Mouse (Mus musculus): ENCODE data around the gene Nrcam. TPM values are rescaled to one million over a fixed set of nuclear protein-coding genes. Genes with fewer than 3 reads are reported as not detected.

Nrcam gene
- polyA plus RNA-seq, 1 experiment from 2014 or later = 139 TPM

DNA sequence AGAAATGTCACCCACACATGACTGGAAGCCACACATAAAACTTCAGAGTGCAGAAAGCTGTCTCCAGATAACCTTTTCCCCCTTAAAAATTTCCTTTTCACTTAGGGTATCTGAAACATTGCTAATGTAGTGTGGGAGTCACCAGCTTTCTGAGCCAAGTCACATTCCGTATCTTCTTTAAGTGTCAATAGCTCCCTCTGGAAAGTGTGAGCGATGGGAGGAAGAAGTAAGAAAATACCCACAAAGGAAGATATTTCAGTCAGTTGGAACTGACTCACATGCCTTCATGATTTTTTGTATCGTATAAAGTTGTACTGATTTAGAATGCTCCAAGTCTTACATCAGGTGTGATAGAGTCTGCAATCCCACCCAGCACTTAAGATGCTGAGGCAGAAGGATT is 245.5 kb downstream of the Nrcam start:
- H3K27ac ChIP-seq (ENCODE audit: low read length) = no peak overlapping the region
- H3K9ac ChIP-seq (replicated peaks; ENCODE audit: low read depth, low read length) = no peak overlapping the region
- H3K4me3 ChIP-seq (replicated peaks; ENCODE audit: low read length) = no peak overlapping the region
- peaks cover 2% of the 10 kb centered on the region; the same call in 1 of the 2 replicates for H3K36me3 ChIP-seq (ENCODE audit: control insufficient read depth, insufficient read depth)
- no peaks in the 10 kb centered on the region for H3K9me3 ChIP-seq (ENCODE audit: control insufficient read depth, low read length)
- ATAC-seq = no peak
- WGBS = 96% methylated on average over 3 of the region's 3 CpGs
- H3K27me3 ChIP-seq (replicated peaks; ENCODE audit: control insufficient read depth, insufficient read depth, low read length) = no peaks in the 10 kb centered on the region
- no peak overlapping the region for H3K4me2 ChIP-seq (ENCODE audit: low read length)
- H3K4me1 ChIP-seq (replicated peaks; ENCODE audit: control insufficient read depth, insufficient read depth, low read length) = no peaks in the 10 kb centered on the region

DNA sequence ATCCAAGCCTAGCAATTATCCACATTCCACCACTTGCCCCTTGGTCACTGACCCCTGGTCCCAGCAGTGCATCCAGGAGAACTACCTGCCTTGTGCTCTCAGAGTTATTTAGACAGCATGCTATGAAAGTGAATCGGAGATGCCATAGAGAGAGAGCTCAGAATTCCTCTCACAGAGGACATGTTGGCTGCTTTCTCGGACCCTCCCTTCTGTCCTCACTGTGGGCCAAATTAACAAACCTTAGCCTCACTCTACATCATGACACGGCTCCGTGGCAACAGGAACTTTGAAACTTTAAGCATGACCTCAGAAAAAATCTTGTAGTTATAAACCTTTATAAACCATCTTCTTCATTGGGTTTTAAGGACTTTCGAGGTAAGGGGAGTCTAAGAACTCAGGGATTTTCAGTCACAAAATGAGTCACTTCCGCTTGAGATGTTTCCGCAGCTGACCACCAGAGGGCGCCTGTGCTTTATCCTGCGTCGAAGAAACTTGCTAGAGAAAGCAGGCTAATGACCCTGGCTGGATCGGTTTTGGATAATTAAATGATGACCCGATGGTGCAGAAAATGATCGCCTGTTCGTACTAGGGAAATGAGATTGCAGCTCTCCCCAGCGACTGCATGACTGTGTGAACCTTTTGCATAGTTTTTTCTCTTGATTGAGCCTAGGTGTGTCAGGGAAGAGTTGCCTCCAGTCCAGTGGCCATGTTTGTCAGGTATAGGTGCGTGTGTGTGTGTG is 272.9 kb downstream of the Nrcam start:
- ATAC-seq = peak; percentile 34
- 28% methylated on average over 16 of the region's 16 CpGs for WGBS
- H3K9me3 ChIP-seq (ENCODE audit: control insufficient read depth, low read length) = no peaks in the 10 kb centered on the region
- H3K27ac ChIP-seq (ENCODE audit: low read length) = no peak overlapping the region
- H3K4me3 ChIP-seq (replicated peaks; ENCODE audit: low read length) = no peak overlapping the region
- no peaks in the 10 kb centered on the region for H3K4me1 ChIP-seq (replicated peaks; ENCODE audit: control insufficient read depth, insufficient read depth, low read length)
- no peaks in the 10 kb centered on the region for H3K27me3 ChIP-seq (replicated peaks; ENCODE audit: control insufficient read depth, insufficient read depth, low read length)
- no peaks in the 10 kb centered on the region; the same call in 1 of the 2 replicates for H3K36me3 ChIP-seq (ENCODE audit: control insufficient read depth, insufficient read depth)
- no peak overlapping the region for H3K9ac ChIP-seq (replicated peaks; ENCODE audit: low read depth, low read length)
- H3K4me2 ChIP-seq (ENCODE audit: low read length) = no peak overlapping the region

DNA sequence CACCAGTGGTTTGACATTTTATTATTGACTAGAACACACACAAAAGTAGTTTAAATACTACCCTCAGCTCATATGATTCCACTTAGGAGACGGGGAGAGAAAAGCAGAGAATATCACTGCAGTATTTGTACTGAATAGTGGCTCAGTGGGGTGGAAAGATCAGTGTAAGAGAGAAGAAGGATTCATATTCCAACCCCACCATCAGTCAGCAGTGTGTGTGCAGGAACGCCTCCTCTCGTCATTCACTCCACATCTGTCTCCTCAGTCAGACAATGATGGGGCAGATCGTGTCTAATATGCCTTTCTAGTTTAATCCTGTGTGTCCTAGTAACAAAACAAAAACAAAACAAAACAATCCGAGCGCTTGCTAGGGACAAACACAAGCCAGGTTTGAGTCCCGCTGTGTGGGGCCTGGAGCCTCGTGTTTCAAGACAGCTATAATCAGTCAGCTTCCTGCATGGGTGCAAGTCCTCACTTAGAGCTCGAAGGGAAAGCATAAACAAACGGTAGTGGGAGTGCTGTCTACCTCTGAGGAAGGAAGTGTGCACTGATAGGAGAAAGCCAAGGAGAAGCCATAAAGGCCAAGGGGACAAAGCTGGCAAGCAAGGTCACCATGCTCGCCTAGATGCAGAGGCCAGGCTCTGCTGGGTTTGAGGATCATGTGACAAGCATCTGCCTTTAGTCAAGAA is 273.7 kb downstream of the Nrcam start:
- 65% methylated on average over 11 of the region's 11 CpGs for WGBS
- H3K27ac ChIP-seq (ENCODE audit: low read length) = no peak overlapping the region

DNA sequence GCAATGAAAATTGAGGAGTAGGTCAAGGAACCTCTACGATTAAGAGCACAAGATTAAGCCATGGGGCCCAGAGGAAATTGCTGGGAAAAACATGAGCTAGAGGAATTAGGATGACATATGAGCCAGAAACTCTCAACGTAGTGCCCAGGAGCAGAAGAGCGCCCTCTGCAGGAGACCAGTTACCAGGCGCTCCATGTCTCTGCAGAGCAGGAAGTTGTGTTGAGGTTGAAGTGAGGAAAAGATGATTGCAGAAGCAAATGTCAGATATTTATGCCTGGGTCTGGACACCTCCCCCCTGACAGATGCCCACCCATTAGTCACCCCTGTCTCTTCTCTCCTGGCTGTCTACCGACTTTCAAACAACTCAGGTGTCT is 274.3 kb downstream of the Nrcam start:
- H3K9ac ChIP-seq (replicated peaks; ENCODE audit: low read depth, low read length) = no peak overlapping the region
- 94% methylated on average over 5 of the region's 5 CpGs for WGBS
- no peak overlapping the region for H3K4me2 ChIP-seq (ENCODE audit: low read length)
- no peaks in the 10 kb centered on the region for H3K27me3 ChIP-seq (replicated peaks; ENCODE audit: control insufficient read depth, insufficient read depth, low read length)
- H3K27ac ChIP-seq (ENCODE audit: low read length) = no peak overlapping the region
- H3K4me3 ChIP-seq (replicated peaks; ENCODE audit: low read length) = no peak overlapping the region
- H3K4me1 ChIP-seq (replicated peaks; ENCODE audit: control insufficient read depth, insufficient read depth, low read length) = no peaks in the 10 kb centered on the region
- no peak for ATAC-seq
- no peaks in the 10 kb centered on the region for H3K9me3 ChIP-seq (ENCODE audit: control insufficient read depth, low read length)
- no peaks in the 10 kb centered on the region; the same call in 1 of the 2 replicates for H3K36me3 ChIP-seq (ENCODE audit: control insufficient read depth, insufficient read depth)

More for the DNA sequence above, 273.7 kb downstream of the Nrcam start:
- H3K9ac ChIP-seq (replicated peaks; ENCODE audit: low read depth, low read length) = no peak overlapping the region
- ATAC-seq = peak; percentile 12; the same call in 1 of the 2 replicates
- H3K4me1 ChIP-seq (replicated peaks; ENCODE audit: control insufficient read depth, insufficient read depth, low read length) = no peaks in the 10 kb centered on the region
- no peaks in the 10 kb centered on the region for H3K9me3 ChIP-seq (ENCODE audit: control insufficient read depth, low read length)
- H3K27me3 ChIP-seq (replicated peaks; ENCODE audit: control insufficient read depth, insufficient read depth, low read length) = no peaks in the 10 kb centered on the region
- H3K36me3 ChIP-seq (ENCODE audit: control insufficient read depth, insufficient read depth) = no peaks in the 10 kb centered on the region; the same call in 1 of the 2 replicates
- no peak overlapping the region for H3K4me2 ChIP-seq (ENCODE audit: low read length)
- H3K4me3 ChIP-seq (replicated peaks; ENCODE audit: low read length) = no peak overlapping the region

DNA sequence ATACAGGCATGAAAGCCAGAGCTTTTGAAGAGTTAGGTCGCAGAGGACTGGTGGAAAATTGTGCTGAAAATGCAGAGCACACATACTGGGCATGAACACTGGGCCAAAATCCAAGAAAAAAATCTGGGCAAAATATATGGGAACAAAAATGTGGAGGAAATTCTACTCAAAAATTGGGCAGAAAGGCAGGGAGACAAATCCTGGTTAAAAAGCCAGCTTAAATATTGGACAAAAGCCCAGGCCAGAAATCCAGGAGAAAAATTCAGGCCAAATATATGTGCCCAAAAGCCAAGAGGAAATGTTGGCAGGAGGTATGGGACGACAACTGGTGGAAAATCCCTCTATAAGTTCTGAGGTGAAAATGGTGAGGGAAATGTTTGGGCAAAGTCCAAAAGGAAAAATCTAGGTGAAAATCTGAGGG is 288.3 kb downstream of the Nrcam start:
- WGBS = 45% methylated on average over 2 of the region's 2 CpGs
- Histone ChIP-seq H3K9ac (replicated peaks; ENCODE audit: low read depth, low read length) (no peak overlapping the region), H3K27me3 (replicated peaks; ENCODE audit: control insufficient read depth, insufficient read depth, low read length) (no peaks in the 10 kb centered on the region), H3K4me3 (replicated peaks; ENCODE audit: low read length) (no peak overlapping the region), H3K27ac (ENCODE audit: low read length) (no peak overlapping the region), H3K4me1 (replicated peaks; ENCODE audit: control insufficient read depth, insufficient read depth, low read length) (peaks cover 7% of the 10 kb centered on the region; the same call in 1 of the 2 replicates), H3K36me3 (ENCODE audit: control insufficient read depth, insufficient read depth) (no peaks in the 10 kb centered on the region), H3K4me2 (ENCODE audit: low read length) (no peak overlapping the region), H3K9me3 (ENCODE audit: control insufficient read depth, low read length) (no peaks in the 10 kb centered on the region)
- ATAC-seq = peak; percentile 91

DNA sequence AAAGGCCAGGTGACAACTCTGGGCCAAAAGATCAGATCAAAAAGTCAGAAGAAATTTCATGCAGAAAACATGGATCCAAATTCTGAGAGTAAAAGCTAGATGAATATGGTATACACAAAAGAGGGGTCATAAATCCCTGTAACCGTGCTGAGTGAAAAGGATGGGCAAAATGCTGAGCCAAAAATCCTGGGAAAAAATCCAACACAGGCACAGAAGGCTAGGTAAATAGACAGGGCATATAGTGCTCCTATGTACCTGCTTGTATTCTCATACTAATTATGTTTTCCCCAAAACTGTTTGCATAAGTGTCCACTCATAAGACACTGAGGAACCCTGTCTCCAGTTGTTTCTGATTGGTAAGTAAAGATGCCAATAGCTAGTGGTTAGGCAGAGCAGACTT is 288.8 kb downstream of the Nrcam start:
- H3K4me1 ChIP-seq (replicated peaks; ENCODE audit: control insufficient read depth, insufficient read depth, low read length) = peaks cover 7% of the 10 kb centered on the region; the same call in 1 of the 2 replicates
- H3K9ac ChIP-seq (replicated peaks; ENCODE audit: low read depth, low read length) = no peak overlapping the region
- H3K4me3 ChIP-seq (replicated peaks; ENCODE audit: low read length) = no peak overlapping the region
- no peak overlapping the region for H3K27ac ChIP-seq (ENCODE audit: low read length)
- H3K9me3 ChIP-seq (ENCODE audit: control insufficient read depth, low read length) = no peaks in the 10 kb centered on the region
- H3K27me3 ChIP-seq (replicated peaks; ENCODE audit: control insufficient read depth, insufficient read depth, low read length) = no peaks in the 10 kb centered on the region
- H3K36me3 ChIP-seq (ENCODE audit: control insufficient read depth, insufficient read depth) = no peaks in the 10 kb centered on the region
- H3K4me2 ChIP-seq (ENCODE audit: low read length) = no peak overlapping the region
- ATAC-seq = 0 out of 2 replicates have a peak, but pooled peaks have one; percentile 10
- 68% methylated on average over 1 of the region's 1 CpGs for WGBS

DNA sequence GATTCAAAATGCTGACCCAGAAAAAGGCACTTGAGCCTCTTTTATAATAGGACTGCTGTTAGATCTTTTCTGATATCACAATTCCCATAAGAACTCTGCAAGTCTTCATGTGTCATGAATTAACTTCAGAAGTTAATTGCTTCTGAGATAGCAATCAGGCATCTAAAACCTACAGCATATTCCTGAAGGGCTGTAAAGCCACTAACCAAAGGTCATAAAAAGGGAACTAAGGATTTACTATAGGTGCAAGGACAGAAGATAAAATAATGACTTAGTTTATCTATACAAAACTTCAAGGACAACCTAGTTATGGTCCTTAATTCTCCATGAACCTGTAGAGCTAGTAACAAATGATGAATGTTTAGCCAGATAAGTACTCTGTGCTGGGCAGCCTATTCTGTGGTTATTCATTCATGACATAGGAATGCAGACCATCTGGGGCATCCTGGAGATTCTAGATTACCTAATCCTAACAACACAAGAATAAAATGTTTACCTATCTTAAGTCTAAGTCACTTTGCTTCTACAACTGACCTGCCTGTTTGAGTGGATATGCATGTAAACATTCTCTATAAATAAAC is 310.7 kb downstream of the Nrcam start:
- no peak overlapping the region for H3K9ac ChIP-seq (replicated peaks; ENCODE audit: low read depth, low read length)
- no peaks in the 10 kb centered on the region for H3K4me1 ChIP-seq (replicated peaks; ENCODE audit: control insufficient read depth, insufficient read depth, low read length)
- no peak overlapping the region for H3K27ac ChIP-seq (ENCODE audit: low read length)
- no peak for ATAC-seq
- H3K9me3 ChIP-seq (ENCODE audit: control insufficient read depth, low read length) = no peaks in the 10 kb centered on the region
- H3K36me3 ChIP-seq (ENCODE audit: control insufficient read depth, insufficient read depth) = no peaks in the 10 kb centered on the region
- no peaks in the 10 kb centered on the region for H3K27me3 ChIP-seq (replicated peaks; ENCODE audit: control insufficient read depth, insufficient read depth, low read length)
- no peak overlapping the region for H3K4me3 ChIP-seq (replicated peaks; ENCODE audit: low read length)
- no peak overlapping the region for H3K4me2 ChIP-seq (ENCODE audit: low read length)

DNA sequence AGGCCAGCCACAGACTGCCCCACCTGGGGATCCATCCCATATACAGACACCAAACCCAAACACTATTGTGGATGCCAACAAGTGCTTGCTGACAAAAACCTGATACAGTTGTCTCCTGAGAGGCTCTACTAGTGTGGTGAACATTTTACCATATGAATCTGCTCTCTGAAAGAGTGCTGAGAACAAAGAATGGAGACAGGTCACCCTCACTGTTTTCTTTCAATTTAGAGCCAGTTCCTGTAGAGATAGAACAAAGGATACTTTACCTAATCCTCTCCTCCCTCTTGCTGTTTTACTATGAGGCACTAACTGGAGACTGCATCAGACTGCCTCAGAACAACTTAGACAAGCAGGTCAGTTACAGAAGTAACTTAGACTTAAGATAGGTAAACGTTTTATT is 311.9 kb downstream of the Nrcam start:
- Histone ChIP-seq H3K27ac (ENCODE audit: low read length) (no peak overlapping the region), H3K27me3 (replicated peaks; ENCODE audit: control insufficient read depth, insufficient read depth, low read length) (no peaks in the 10 kb centered on the region), H3K36me3 (ENCODE audit: control insufficient read depth, insufficient read depth) (no peaks in the 10 kb centered on the region), H3K9ac (replicated peaks; ENCODE audit: low read depth, low read length) (no peak overlapping the region), H3K4me2 (ENCODE audit: low read length) (no peak overlapping the region), H3K4me1 (replicated peaks; ENCODE audit: control insufficient read depth, insufficient read depth, low read length) (no peaks in the 10 kb centered on the region), H3K9me3 (ENCODE audit: control insufficient read depth, low read length) (no peaks in the 10 kb centered on the region), H3K4me3 (replicated peaks; ENCODE audit: low read length) (no peak overlapping the region)
- 14% methylated on average over 1 of the region's 1 CpGs for WGBS
- ATAC-seq = no peak
